Mouse (Mus musculus) heart, embryonic 15.5 days (tissue): ENCODE data around the gene Phf2. TPM values are rescaled to one million over a fixed set of nuclear protein-coding genes. Genes with fewer than 3 reads are reported as not detected.

Source experiments
- ATAC-seq: fragments of 200-750 bp; cut with Nextera tagmentation; replicated peaks from 2 replicates; pipeline ENCODE4 v1.8.0; 2017; ENCODE audit warnings: low read depth, moderate TSS enrichment; ENCODE audit not compliant: insufficient number of reproducible peaks, insufficient read depth, low FRiP score
- H3K27ac ChIP-seq: fragments of 300-500 bp; sonication (generic); 2 replicates; pipeline ENCODE4 v1.5.1; 2015; ENCODE audit warnings: mild to moderate bottlenecking, inconsistent platforms
- H3K27me3 ChIP-seq: fragments of 300-500 bp; sonication (generic); 2 replicates; pipeline ENCODE4 v1.6.1; 2015; ENCODE audit warnings: inconsistent platforms
- H3K36me3 ChIP-seq: fragments of 300-500 bp; sonication (generic); 2 replicates; pipeline ENCODE4 v1.6.1; 2015; ENCODE audit warnings: mild to moderate bottlenecking, inconsistent platforms
- H3K4me1 ChIP-seq: fragments of 300-500 bp; sonication (generic); replicated peaks from 2 replicates; pipeline ENCODE4 v1.6.1; 2015; ENCODE audit warnings: inconsistent platforms
- H3K4me2 ChIP-seq: fragments of 300-500 bp; sonication (generic); 2 replicates; pipeline ENCODE4 v1.6.1; 2015; ENCODE audit warnings: inconsistent platforms, mild to moderate bottlenecking, moderate library complexity
- H3K4me3 ChIP-seq: fragments of 300-500 bp; sonication (generic); 2 replicates; pipeline ENCODE4 v1.5.1; 2015; ENCODE audit warnings: mild to moderate bottlenecking, inconsistent platforms
- H3K9ac ChIP-seq: fragments of 300-500 bp; sonication (generic); 2 replicates; pipeline ENCODE4 v1.6.1; 2015; ENCODE audit warnings: mild to moderate bottlenecking, inconsistent platforms
- H3K9me3 ChIP-seq: fragments of 300-500 bp; sonication (generic); replicated peaks from 2 replicates; pipeline ENCODE4 v1.6.1; 2016; ENCODE audit warnings: inconsistent platforms
- WGBS: fragments of 180-500 bp; shearing (Covaris S2); methylation state at CpG from one replicate; pipeline ENCODE4 v1.1.7; 2015; ENCODE audit warnings: mixed read lengths; 5-methylcytosine and 5-hydroxymethylcytosine counted together
- polyA plus RNA-seq: library from polyadenylated mRNA; unstranded; fragments of >200 nt; fragmentation: Nextera tagmentation; extraction: Ambion mirVana; gene quantifications from 2 replicates; pipeline ENCODE4 v1.2.1, GENCODE M21; 2015

Phf2 gene
- polyA plus RNA-seq, 1 experiment from 2014 or later, result 3.4 TPM

DNA sequence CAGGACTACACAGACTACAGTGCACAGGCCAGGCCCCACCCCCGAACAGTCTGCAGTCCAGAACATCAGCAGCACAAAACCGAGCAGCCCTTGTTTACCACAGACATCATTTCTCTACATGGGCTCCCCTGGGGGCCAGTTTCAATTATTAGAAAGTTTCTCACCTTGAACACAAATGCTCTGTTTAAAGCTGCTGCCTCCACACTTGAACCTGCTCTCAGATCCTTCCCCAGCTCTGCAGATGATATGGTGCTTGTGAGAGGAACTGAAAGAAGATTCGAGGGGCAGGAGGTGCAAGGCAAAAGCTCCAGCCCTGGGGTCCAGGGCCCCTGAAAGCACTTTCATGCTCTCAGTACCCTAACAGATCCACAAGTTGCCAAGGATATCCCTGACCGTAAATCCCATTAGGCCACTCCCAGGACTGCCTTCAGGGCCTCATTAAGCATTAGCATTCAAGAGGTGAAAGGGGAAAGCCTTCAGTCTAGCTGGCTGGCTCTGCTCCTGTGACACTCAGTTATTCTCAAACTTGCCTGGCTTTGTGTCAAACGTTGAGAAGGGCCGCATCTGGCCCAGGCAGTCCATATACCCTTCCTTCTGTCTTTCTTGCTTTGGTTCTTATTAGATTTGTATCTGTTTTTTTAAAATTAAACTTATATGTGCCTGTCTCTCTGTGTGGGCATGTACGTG lies 13.5 kb downstream of the Phf2 start:
- 0 out of 2 replicates have a peak overlapping the region, but pooled peaks have one; percentile 38 for H3K9ac ChIP-seq
- peaks cover 58% of the 10 kb centered on the region for H3K4me1 ChIP-seq
- peak overlapping the region; percentile 14 for H3K27ac ChIP-seq
- H3K36me3 ChIP-seq, result no peaks in the 10 kb centered on the region
- H3K4me3 ChIP-seq, result no peak overlapping the region
- ATAC-seq, result no peak
- no peak overlapping the region for H3K4me2 ChIP-seq
- WGBS, result 50% methylated on average over 7 of the region's 7 CpGs
- no peaks in the 10 kb centered on the region for H3K9me3 ChIP-seq
- H3K27me3 ChIP-seq, result no peaks in the 10 kb centered on the region

DNA sequence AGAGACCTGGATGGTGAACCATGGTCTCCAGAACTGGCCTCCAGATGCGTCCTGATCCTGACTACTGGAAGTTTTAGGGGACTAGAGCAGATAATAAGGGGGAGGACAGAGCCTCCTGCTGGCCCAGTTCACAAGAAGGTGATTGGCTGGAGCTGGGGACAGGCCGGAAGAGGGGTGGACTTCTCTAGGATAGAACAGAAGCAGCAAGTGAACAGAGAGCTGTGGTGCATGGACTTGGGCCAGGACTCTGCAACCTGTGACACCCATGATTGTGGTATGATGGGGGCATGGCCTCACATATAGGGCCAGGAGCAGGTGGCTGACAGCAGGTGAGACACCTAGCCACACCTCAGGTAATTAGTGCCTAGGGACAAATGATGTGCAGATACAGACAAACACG lies 17.0 kb downstream of the Phf2 start:
- H3K27me3 ChIP-seq, result no peaks in the 10 kb centered on the region
- no peaks in the 10 kb centered on the region for H3K9me3 ChIP-seq
- H3K36me3 ChIP-seq, result no peaks in the 10 kb centered on the region
- no peak for ATAC-seq
- no peak overlapping the region for H3K4me2 ChIP-seq
- H3K27ac ChIP-seq, result no peak overlapping the region
- H3K9ac ChIP-seq, result no peak overlapping the region
- 59% methylated on average over 3 of the region's 3 CpGs for WGBS
- peaks cover 69% of the 10 kb centered on the region for H3K4me1 ChIP-seq
- no peak overlapping the region for H3K4me3 ChIP-seq

DNA sequence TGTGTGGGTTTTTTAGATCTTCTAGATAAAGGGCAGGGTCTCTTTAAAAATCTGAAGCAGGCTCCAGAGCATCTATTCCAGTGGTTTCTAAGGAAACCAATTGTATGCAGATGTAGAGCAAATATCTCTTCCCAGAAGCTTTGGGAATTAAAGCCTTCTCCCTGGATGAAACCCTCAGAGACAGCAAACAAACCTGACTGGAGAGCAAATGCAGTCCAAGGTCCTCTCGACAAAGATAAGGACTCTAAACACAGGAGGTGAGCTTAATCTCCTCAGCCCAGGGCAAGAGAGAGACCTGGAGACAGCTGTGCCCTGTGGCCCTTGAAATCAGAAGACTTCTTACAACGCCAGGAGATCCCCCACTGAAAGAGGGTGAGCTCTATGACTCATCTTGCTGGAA lies 17.4 kb downstream of the Phf2 start:
- no peaks in the 10 kb centered on the region for H3K36me3 ChIP-seq
- H3K4me3 ChIP-seq, result no peak overlapping the region
- no peaks in the 10 kb centered on the region for H3K27me3 ChIP-seq
- no peaks in the 10 kb centered on the region for H3K9me3 ChIP-seq
- H3K4me1 ChIP-seq, result peaks cover 69% of the 10 kb centered on the region
- no peak for ATAC-seq
- H3K9ac ChIP-seq, result no peak overlapping the region
- H3K4me2 ChIP-seq, result no peak overlapping the region
- no peak overlapping the region for H3K27ac ChIP-seq
- WGBS, result 23% methylated on average over 2 of the region's 2 CpGs

DNA sequence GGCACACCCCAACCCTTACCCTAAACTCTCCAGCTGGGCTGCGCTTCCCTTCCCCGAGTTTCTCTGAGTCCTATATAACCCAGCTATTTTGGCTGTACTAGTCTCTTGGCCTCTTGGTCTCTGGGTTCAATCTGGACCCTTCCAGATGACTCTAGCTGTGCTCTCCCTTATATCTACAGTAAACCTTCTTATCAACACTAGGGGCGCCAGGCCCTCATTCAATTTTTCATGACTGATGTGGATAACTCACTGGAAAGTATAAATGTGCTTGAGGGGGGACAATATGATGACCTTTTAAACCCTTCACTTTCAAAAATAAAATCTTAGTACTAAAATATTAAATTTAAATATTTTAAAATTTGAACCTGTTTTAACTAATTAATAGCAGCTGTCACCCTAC lies 18.1 kb downstream of the Phf2 start:
- H3K27me3 ChIP-seq, result no peaks in the 10 kb centered on the region
- 31% methylated on average over 3 of the region's 3 CpGs for WGBS
- H3K9me3 ChIP-seq, result no peaks in the 10 kb centered on the region
- ATAC-seq, result 0 out of 2 replicates have a peak, but pooled peaks have one; percentile 10
- 0 out of 2 replicates have a peak overlapping the region, but pooled peaks have one; percentile 9 for H3K27ac ChIP-seq
- no peak overlapping the region for H3K4me2 ChIP-seq
- peaks cover 67% of the 10 kb centered on the region for H3K4me1 ChIP-seq
- H3K4me3 ChIP-seq, result no peak overlapping the region
- no peaks in the 10 kb centered on the region for H3K36me3 ChIP-seq
- no peak overlapping the region for H3K9ac ChIP-seq

DNA sequence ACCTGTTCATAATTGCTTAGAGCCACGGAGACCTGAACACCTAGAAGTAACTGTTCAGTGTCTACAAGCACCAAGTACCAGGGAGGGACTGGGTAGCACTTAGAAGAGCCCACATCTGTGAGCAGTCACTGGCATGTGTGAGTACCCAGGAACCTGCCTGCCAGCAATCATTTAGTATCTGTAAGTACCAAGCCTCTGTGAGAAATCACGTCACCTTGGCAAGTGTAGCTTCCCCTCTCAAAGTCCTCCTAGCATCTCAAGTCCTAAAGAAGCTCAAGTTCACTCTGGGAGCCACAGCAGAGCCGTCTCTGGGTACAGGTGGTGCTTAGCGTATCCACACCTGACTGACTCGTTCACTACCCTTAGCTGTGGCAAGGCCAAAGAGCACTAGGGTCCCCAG lies 19.2 kb downstream of the Phf2 start:
- ATAC-seq, result no peak
- no peak overlapping the region for H3K27ac ChIP-seq
- H3K4me1 ChIP-seq, result peaks cover 55% of the 10 kb centered on the region
- 88% methylated on average over 5 of the region's 5 CpGs for WGBS
- H3K9ac ChIP-seq, result no peak overlapping the region
- H3K36me3 ChIP-seq, result no peaks in the 10 kb centered on the region
- no peak overlapping the region for H3K4me2 ChIP-seq
- H3K9me3 ChIP-seq, result no peaks in the 10 kb centered on the region
- no peaks in the 10 kb centered on the region for H3K27me3 ChIP-seq
- H3K4me3 ChIP-seq, result no peak overlapping the region

DNA sequence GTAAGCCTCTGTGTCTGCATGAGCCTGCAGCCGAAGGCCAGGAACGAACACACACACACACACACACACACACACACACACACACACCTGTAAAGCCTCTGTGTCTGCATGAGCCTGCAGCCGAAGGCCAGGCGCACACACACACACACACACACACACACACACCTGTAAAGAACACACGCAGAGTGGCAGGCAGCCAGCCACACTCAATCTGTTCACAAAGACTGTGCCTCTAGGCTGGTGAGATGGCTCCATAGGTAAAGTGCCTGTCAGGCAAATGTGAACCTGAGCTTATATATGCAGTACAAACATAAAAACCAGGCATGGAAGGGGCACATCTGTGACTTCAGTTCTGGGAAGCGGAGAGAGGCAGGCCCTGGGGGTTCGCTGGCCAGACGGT lies 20.1 kb downstream of the Phf2 start:
- Histone ChIP-seq H3K27ac (no peak overlapping the region), H3K4me2 (no peak overlapping the region), H3K9ac (no peak overlapping the region), H3K9me3 (no peaks in the 10 kb centered on the region), H3K4me1 (peaks cover 46% of the 10 kb centered on the region), H3K27me3 (no peaks in the 10 kb centered on the region), H3K36me3 (no peaks in the 10 kb centered on the region), H3K4me3 (no peak overlapping the region)
- WGBS, result 81% methylated on average over 8 of the region's 8 CpGs
- ATAC-seq, result no peak

DNA sequence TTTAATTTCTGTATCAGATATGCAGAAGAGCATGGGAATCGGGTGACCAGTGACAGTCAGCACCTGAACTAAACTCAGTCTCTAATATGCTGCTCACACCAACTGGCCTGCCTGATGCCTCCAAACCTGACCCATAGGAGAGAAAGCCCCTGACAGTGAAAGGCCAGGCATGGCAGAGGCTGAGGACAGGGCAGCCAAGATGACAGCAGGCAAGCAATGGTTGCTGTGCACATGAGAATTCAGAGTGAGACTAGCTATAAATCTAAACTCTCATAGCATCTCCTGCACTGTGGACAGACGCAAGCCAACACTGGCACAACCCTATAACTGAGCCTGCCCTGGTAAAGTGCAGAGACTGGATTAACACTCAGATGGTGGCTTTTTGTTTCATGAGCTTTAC lies 20.6 kb downstream of the Phf2 start:
- no peaks in the 10 kb centered on the region for H3K9me3 ChIP-seq
- no peaks in the 10 kb centered on the region for H3K27me3 ChIP-seq
- no peak overlapping the region for H3K4me2 ChIP-seq
- WGBS, result 80% methylated on average over 2 of the region's 2 CpGs
- H3K4me1 ChIP-seq, result peaks cover 46% of the 10 kb centered on the region
- H3K27ac ChIP-seq, result no peak overlapping the region
- H3K36me3 ChIP-seq, result no peaks in the 10 kb centered on the region
- ATAC-seq, result no peak
- no peak overlapping the region for H3K9ac ChIP-seq
- H3K4me3 ChIP-seq, result no peak overlapping the region

DNA sequence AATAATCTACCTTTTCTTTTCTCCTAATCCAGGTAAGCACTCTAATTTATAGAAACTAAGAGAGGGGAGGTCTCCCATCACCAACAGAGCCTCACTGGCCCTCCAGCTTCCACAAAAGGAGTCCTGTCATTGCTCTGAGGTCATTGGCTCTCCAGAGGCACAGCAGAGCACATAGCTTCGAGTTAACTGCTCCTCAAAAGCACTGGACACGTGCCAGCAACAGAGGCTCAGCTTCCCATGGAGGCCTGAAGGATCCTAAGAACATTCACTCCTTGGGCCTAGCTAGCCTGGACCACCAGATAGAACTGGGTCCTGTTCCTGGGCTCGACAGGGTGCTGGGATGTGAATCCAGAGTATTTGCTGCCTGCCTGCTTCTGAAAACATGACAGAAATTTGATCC lies 21.8 kb downstream of the Phf2 start:
- ATAC-seq, result peak; percentile 54; the same call in 1 of the 2 replicates
- no peaks in the 10 kb centered on the region for H3K9me3 ChIP-seq
- no peaks in the 10 kb centered on the region for H3K27me3 ChIP-seq
- 18% methylated on average over 3 of the region's 3 CpGs for WGBS
- peaks cover 44% of the 10 kb centered on the region for H3K4me1 ChIP-seq
- H3K4me3 ChIP-seq, result no peak overlapping the region
- 0 out of 2 replicates have a peak overlapping the region, but pooled peaks have one; percentile 9 for H3K9ac ChIP-seq
- no peak overlapping the region for H3K4me2 ChIP-seq
- peak overlapping the region; percentile 24 for H3K27ac ChIP-seq
- no peaks in the 10 kb centered on the region for H3K36me3 ChIP-seq

DNA sequence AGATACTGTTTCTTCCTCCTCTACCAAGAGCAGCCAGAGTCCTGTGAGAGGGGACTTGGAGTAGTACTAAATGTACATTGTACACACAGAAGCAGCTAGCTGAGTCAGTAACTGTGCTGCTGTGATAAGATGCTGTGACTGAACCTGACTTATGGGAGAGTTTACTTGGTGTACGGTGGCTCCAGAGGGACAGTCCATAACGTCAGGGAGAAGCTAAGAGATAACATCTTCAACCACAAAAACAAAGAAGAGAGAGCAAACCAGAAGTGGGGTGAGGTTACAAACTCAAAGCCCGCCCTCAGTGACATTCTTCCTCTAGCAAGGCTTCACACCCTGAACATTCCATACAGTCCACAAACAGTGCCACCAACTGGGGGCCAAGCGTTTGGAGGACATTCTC lies 25.6 kb downstream of the Phf2 start:
- H3K36me3 ChIP-seq, result no peaks in the 10 kb centered on the region
- H3K9ac ChIP-seq, result no peak overlapping the region
- WGBS, result 33% methylated on average over 4 of the region's 4 CpGs
- H3K27me3 ChIP-seq, result no peaks in the 10 kb centered on the region
- H3K9me3 ChIP-seq, result no peaks in the 10 kb centered on the region
- H3K4me1 ChIP-seq, result peaks cover 36% of the 10 kb centered on the region
- H3K27ac ChIP-seq, result no peak overlapping the region
- no peak for ATAC-seq
- no peak overlapping the region for H3K4me3 ChIP-seq
- H3K4me2 ChIP-seq, result no peak overlapping the region

DNA sequence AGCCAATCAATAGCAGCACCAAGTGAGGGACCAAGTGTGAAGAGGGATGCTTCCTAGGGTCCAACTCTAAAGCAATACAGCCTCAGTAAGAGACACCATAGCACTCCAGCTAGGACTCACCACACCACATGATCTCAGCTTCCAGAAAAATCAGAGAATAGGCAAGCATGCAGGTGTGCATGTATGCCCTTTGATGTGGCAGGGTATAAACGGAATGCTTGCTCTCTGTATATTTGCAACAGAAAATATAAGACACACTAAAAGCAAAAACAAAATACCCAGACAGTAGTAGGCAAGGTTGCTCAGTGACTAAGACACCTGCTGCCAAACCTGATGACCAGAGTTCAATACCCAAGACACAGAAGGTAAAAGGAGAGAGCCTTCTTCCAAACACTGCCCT lies 27.4 kb downstream of the Phf2 start:
- Histone ChIP-seq H3K4me2 (no peak overlapping the region), H3K27me3 (no peaks in the 10 kb centered on the region), H3K9me3 (no peaks in the 10 kb centered on the region), H3K27ac (no peak overlapping the region), H3K4me1 (peaks cover 20% of the 10 kb centered on the region), H3K4me3 (no peak overlapping the region), H3K9ac (no peak overlapping the region), H3K36me3 (no peaks in the 10 kb centered on the region)
- ATAC-seq, result no peak
- 81% methylated on average over 1 of the region's 1 CpGs for WGBS

DNA sequence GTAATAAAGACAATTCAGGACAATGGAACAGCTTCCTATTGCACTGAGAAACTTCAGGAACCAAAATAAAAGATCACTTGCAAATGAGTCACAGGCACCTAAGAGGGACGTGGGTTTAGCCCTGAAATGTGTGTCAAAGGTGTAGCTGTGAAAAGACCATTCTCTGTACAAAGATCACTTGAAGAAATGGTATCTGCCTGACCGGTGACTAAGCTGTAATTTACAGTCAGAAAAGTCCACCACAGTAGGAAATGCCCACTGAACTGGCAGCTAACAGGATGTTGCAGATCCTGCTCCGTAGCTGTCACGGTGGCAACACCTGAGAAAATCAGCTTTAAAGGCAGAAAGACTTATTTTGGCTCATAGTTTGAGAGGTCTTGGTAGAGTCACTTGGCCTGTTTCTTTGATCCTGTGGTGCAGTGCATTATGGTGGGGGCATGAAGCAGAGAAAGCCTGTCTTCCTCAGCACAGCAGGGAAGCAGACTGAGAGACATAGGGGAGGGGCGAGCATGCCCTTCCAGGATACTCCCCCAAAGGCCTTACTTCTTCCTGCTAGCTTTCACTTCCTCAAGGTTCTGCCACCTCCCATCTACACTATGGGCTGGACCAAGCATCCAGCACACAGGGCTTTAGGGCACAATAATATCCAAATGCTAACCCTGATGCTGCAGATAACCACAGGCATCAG lies 28.9 kb downstream of the Phf2 start:
- Histone ChIP-seq H3K27ac (no peak overlapping the region), H3K9ac (no peak overlapping the region), H3K4me3 (no peak overlapping the region), H3K4me2 (no peak overlapping the region), H3K27me3 (no peaks in the 10 kb centered on the region), H3K36me3 (no peaks in the 10 kb centered on the region), H3K9me3 (no peaks in the 10 kb centered on the region), H3K4me1 (peaks cover 19% of the 10 kb centered on the region)
- 74% methylated on average over 5 of the region's 5 CpGs for WGBS
- ATAC-seq, result no peak

DNA sequence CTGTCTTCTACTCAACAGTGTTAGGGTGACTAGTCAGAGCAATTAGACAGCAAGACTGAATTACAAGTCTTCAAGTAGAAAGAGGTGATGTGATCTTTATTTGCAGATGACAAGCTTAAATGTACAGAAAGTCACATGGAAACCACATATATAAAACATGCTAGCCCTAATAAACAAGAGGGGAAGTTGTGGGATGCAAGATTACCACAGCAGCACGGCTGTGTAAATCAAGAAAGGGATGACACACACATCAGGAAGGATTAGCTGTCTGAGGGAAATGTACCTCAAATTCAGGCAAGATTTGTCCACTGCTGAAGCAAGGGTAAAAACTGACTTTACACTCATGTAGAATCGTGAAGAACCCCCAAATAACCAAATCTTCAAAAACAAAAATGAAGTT lies 32.6 kb downstream of the Phf2 start:
- no peaks in the 10 kb centered on the region for H3K36me3 ChIP-seq
- H3K27me3 ChIP-seq, result no peaks in the 10 kb centered on the region
- H3K9me3 ChIP-seq, result no peaks in the 10 kb centered on the region
- H3K4me3 ChIP-seq, result no peak overlapping the region
- no peak for ATAC-seq
- no peak overlapping the region for H3K4me2 ChIP-seq
- H3K27ac ChIP-seq, result no peak overlapping the region
- H3K4me1 ChIP-seq, result peaks cover 21% of the 10 kb centered on the region
- no peak overlapping the region for H3K9ac ChIP-seq
- 73% methylated on average over 2 of the region's 2 CpGs for WGBS
